Mouse (Mus musculus) mouse embryonic stem cell (cell line): ENCODE measurements around the gene Rtn4.
"Not testable (repeated sequence)": the region's sequence is repeated elsewhere in the genome, so short reads cannot be mapped to it uniquely, and the experiment has no call there.

Experiments
- in situ Hi-C, 2 experiments: fragments of 300-500 bp; cut with MboI; formaldehyde crosslinking; loops; 1 replicate in 1 of 2; 3 replicates in 1 of 2; pipeline ENCODE4 v1.14.3; 2019 to 2020; ENCODE audit warnings: low sequenced_read_pairs in 2 of 2, low pct_unique_long_range_greater_than_20kb in 1 of 2, mixed read lengths in 1 of 2; ENCODE audit not compliant: unreplicated experiment in 1 of 2

The Rtn4 gene

GRCm38 (mm10) chr11:29751013-29751412 lies 58.3 kb downstream of the Rtn4 start:
- in situ Hi-C loops: no loop called here

- in situ Hi-C loops: no loop called here
These were observed 59.2 kb downstream of the Rtn4 start for GRCm38 (mm10) chr11:29751648-29752611.

DNA sequence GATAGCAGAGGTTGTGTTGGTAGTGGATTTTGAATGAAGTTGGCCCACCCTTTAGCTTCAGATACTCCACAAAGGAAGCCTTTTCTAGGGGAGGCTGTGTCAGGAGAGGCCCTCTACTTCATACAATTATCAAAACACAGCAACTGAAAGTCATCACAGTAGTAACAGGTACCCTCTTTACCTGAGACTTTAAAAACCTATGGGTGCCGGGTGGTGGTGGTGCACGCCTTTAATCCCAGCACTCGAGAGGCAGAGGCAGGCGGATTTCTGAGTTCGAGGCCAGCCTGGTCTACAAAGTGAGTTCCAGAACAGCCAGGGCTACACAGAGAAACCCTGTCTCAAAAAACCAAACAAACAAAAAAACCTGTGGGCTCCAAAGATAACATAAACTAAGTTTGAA lies 63.3 kb downstream of the Rtn4 start:
- in situ Hi-C loops: not testable (repeated sequence)

- in situ Hi-C loops: no loop called here
These were observed 65.9 kb downstream of the Rtn4 start for GRCm38 (mm10) chr11:29758617-29759016.

- in situ Hi-C loops: no loop called here
These were observed 68.6 kb downstream of the Rtn4 start for GRCm38 (mm10) chr11:29761387-29761786.

GRCm38 (mm10) chr11:29762768-29763167 lies 70.0 kb downstream of the Rtn4 start:
- in situ Hi-C loops: no loop called here

DNA sequence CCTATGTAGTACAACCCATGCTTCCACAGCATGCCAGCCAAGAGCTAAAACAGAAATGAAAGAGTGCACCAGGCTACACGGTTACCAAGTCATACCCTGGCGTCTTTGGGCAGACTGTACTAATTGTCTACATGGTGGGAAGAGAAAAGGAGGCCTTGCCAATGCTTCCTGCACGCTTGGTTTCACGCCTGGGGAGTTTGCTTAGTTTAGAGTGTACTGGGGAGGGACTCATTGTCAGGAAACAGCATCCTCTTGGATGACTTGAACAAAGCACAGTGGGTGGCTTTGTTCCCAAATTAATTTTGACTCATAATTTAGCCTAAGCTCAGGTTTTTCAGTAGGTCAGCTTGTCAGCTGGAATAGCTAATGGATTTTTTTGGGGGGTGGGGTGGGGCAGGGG lies 72.3 kb downstream of the Rtn4 start:
- in situ Hi-C loops: no loop called here

GRCm38 (mm10) chr11:29766313-29766982 lies 73.7 kb downstream of the Rtn4 start:
- in situ Hi-C loops: no loop called here

DNA sequence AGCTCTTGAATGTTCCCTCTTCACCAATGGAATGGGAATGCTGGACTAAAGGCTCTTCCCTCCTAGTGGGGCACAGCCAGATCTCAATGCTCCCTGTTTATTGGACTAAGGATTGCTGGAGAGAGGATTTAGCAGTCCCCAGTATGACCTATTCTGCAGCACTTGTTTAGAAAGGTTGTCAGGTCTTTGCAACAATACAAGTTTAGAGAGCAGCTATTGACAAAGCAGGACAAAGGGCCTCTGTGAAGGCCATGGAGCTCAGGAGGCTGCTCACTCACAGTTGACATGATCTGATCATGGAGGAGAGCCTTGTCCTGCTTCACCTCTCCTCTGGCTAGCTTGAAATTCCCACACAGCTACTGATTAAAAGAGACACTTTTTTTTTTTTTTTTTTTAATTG lies 75.8 kb downstream of the Rtn4 start:
- in situ Hi-C loops: no loop called here

GRCm38 (mm10) chr11:29770666-29771400 lies 78.1 kb downstream of the Rtn4 start:
- in situ Hi-C loops: no loop called here

DNA sequence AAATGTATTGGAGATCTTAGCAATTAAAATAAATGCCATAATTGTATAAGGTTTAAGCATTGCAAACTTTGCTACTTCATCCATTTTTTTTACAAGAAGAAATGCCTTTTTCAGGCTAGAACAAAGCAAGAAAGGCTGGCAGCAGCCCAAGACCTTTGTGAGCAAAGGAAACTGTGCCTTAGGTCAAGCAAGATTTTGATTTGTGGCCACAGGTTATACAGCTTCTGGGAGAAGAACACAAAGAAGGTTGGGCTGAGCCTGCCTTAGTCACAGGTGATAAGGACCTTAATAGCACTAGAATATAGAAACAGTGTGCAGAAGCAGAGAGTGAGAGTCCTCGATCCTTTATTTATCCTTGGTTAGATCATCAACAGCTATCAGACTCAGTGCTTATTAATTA lies 79.5 kb downstream of the Rtn4 start:
- in situ Hi-C loops: no loop called here

DNA sequence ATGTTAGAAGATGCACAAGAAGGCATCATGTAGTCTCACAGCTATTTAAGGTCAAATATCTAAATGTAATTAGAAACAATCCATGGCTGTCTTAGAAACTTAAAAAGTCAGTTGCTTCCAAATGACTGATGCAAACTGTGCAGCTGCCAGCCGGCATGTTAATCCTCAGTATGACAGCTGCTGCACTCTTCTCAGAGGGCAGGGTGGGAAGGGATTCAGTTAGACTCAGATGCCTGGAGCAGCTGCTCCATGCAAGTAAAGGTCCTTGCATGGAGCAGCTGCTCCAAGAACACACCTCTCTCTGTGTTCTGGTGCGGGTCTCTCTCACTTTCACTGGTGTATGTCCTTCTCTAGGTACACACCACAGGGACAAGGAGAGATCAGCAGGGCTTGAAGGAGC lies 81.5 kb downstream of the Rtn4 start:
- in situ Hi-C loops: no loop called here

GRCm38 (mm10) chr11:29774760-29775159 lies 82.0 kb downstream of the Rtn4 start:
- in situ Hi-C loops: no loop called here

- in situ Hi-C loops: no loop called here
These were observed 85.2 kb downstream of the Rtn4 start for GRCm38 (mm10) chr11:29777964-29778363.

DNA sequence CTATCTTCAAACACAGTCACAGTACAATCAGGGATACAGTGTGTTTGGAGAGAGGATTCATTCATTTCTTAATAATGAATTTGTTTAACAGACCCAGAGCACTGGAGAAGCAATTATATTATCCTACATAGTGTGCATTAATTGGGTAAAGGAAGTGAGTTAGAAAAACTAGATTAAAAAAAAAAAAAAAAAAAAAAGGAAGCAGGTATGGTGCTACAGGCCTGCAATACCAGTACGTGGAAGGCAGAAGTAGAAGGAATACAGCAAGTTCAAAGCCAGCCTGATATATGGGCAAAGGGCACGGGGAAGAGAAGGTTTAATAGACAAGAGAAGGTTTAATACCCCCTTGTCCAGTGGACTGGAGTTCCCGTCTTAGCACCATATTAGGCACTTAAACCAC lies 86.2 kb downstream of the Rtn4 start:
- in situ Hi-C loops: no loop called here

DNA sequence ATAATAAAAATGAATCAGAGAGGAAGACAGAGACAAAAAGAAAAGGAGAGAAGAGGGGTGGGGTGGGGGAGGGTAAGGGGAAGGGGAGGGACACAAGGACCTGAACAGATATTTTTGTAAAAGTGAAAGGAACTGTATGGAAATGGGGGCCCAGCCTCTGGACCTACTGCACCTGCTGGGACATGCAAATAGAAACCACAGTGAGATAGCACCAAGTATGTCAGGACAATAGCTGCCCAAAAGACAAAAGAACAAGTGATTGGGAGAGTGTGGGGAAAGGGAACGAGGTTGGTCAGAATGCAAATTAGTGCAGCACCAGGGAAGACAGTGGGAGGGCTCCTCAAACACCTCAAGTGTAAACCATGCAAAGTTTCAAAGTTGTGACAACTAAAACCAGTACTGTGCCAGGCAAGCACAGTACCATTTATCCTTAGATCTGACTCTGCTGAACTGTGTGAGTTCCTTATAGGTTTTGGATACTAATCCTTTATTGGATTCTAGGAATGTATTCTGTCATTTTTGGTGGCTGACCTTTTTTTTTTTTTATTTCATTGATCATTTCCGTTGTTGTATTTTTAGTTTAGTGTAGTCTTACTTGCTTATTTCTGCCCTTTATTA lies 86.8 kb downstream of the Rtn4 start:
- in situ Hi-C loops: no loop called here

DNA sequence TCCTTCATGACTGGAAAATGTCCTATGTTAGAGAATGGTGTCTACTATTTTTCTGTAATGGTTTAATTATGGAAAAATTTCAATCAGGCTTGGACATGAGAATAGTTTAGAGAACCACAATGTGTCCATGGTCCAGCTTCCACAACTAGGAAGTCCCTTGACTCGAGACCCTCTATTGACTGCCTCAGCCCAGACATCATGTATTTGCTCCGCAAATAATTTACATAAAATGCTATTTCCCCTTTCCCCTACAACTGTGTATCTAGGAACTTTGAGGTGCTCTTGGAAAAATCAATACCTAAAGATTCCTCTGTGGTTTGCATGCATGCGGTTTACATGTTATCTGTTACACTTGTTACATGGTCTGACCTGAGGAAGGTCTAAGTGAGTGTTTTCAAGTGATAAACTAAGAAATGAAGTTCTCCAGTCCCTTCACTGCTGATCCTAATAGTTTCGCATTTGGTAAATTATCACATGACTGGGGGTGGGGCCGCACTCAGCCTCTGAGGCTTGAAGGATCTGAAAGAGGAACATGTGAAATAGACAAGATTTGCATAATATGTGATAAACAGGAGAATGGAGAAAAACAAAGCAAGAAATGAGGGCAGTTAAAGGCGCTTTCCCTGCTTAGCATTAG lies 94.0 kb downstream of the Rtn4 start:
- in situ Hi-C loops: no loop called here

GRCm38 (mm10) chr11:29787473-29787872 lies 94.7 kb downstream of the Rtn4 start:
- in situ Hi-C loops: no loop called here
